Mouse (Mus musculus) layer of hippocampus, adult 11-12 months (tissue): Measurements from ENCODE around the gene Bok.
"Not testable (repeated sequence)": the region's sequence is repeated elsewhere in the genome, so short reads cannot be mapped to it uniquely, and the experiment has no call there.

Experiments used
- DNase-seq: peaks from one replicate; pipeline ENCODE4 v3.0.0; 2022; ENCODE audit warnings: low spot score

Gene Bok

GRCm38 (mm10) chr1:93685401-93686244 lies at the start of gene Bok:
Bok (plus strand) TSS chr1:93685660.
- DNase-seq: peak; percentile 42

DNA sequence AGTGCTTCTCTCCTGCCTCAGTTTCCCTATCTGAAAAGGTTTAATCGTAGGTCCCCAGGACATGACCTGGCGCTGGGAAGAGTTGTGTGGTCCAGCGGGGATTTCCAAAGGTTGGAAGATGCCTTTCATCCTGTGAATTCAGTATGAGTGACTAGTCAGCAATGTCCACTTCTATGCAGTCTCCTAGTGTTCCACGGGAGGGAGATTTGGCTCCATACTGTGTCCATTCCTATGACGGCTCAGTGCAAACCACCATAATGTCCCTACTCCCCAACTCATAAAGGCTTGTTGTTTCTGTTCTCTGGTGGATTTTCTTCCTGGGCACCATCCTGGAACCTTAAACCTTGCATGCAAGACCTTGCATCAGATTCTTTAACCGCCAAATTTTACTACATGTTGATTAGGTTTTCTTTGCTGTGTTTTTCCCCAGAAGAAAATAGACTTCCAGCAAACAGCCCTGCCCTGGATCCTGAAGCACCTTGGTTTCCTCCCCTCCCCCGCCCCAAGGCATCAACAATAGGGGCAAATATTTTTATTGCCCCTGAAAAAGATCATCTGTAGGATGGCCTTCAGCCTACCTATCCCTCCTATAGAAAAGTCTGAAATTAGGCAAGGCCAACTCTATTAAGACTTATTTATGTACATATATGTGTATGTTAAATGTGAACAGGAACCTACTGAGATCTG lies 49.1 kb upstream of the Bok start:
- DNase-seq: no peak

DNA sequence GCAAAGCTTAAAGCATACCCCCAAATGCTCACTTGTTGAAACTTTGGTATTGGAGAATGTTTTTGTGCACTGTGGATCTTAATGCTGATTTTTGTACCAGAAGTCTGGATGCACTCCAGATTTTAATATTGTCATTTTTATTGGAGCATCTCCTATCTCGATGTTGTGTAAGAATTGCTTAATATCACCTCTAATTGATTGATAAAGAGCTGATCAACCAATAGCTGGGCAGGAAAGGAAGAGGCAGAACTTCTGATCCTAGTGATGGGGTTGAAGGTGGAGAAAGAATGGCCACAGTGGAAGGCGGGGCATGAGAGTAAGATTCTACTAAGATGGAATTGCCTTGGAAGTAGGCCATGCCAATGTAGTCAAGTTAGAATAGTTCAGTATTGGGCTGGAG lies 43.5 kb upstream of the Bok start:
- no peak for DNase-seq

DNA sequence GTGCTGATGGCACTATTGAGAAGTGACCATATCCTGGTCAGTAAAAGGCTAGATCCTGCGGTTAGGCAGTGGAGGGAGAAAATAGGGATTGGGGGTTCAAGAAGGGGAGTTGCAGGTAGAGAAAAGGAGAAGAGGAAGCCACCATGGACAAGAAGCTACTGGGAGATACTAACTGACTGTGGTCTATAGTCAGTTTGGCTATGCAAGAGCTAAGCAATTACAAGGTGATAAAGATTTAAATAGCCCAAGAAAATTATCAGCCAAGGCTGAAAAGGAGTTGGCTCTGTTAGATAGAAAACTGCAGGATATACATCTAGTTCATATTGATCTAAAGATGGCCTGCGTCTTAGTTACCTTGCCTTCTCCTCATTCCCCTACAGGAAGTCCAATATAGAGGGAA lies 42.8 kb upstream of the Bok start:
- DNase-seq: no peak

DNA sequence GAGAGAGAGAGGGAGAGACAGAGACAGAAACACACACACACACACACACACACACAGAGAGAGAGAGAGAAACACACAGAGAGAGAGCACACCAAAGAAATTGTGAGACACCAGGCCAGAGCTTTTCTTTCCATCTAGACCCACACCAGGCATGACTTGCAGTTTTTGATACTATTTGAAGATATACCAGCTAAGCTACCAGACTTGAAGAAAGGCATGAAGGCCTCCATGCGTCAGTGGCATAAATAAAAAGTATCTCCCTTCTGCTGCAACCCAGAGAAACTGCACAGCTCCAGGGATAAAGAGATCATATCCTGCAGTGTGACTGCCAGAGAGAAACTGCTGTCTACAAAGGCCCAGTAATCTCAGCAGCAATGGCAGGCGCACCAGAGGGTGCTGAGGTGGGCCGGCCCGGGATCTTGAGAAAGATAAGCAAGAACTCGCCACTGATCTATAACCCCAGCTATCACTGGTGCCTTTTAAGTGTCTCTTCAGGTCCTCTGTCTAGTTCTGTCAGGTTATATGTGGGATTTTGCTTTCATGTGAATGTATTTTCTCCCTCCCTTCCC lies 35.8 kb upstream of the Bok start:
- no peak for DNase-seq

GRCm38 (mm10) chr1:93654275-93654674 lies 31.2 kb upstream of the Bok start:
- DNase-seq: no peak

- DNase-seq: no peak
These were observed 30.7 kb upstream of the Bok start for GRCm38 (mm10) chr1:93654798-93655197.

GRCm38 (mm10) chr1:93656325-93657024 lies 29.0 kb upstream of the Bok start:
- DNase-seq: no peak

- no peak for DNase-seq
These were observed 28.5 kb upstream of the Bok start for GRCm38 (mm10) chr1:93657025-93657360.

DNA sequence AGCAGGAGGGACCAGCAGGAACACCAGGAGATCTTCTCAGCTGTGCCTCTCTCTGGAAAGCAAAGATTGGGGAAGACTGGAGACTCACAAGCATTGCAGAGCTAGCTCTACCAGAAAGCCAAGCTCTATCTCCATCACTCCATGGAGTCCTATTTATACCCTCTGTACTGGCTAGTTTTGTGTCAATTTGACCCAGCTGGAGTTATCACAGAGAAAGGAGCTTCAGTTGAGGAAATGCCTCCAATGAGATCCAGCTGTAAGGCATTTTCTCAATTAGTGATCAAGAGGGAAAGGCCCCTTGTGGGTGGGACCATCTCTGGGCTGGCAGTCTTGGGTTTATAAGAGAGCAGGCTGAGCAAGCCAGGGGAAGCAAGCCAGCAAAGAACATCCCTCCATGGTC lies 26.9 kb upstream of the Bok start, which contains the start of gene Stk25:
Stk25 (minus strand) TSS at position 101 of the 400 bp plus-strand sequence.
- not testable (repeated sequence) for DNase-seq

- no peak for DNase-seq
These were observed 17.6 kb upstream of the Bok start for GRCm38 (mm10) chr1:93667760-93668400.

- peak; percentile 66 for DNase-seq
These were observed 16.5 kb upstream of the Bok start for GRCm38 (mm10) chr1:93668791-93669548.

GRCm38 (mm10) chr1:93669941-93670340 lies 15.5 kb upstream of the Bok start:
- DNase-seq: no peak

- DNase-seq: no peak
These were observed 12.8 kb upstream of the Bok start for GRCm38 (mm10) chr1:93672682-93673081.

GRCm38 (mm10) chr1:93678386-93678785 lies 7.1 kb upstream of the Bok start:
- no peak for DNase-seq

GRCm38 (mm10) chr1:93679889-93680568 lies 5.4 kb upstream of the Bok start:
- no peak for DNase-seq

- peak; percentile 31 for DNase-seq
These were observed 943 bp downstream of the Bok start for GRCm38 (mm10) chr1:93686245-93686960.

DNA sequence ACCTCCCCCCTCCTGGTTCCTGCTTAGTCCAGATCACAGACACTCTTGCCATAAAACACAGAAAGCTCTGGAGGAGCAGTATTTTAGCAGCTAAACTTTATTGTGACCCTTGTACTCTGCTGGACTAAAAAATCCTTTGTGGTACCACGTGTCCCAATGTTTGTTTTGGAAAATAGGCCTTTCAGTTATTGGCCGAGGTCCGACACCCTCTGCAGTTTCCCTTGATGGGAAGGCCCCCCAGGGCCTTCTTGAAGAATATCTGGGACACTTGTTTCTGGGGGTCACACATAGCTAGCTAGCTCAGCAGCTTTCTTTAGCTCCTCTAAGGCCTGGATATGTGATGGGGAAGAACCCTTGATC lies 1.5 kb downstream of the Bok start:
- DNase-seq: no peak

GRCm38 (mm10) chr1:93688154-93688553 lies 2.7 kb downstream of the Bok start:
- DNase-seq: no peak

DNA sequence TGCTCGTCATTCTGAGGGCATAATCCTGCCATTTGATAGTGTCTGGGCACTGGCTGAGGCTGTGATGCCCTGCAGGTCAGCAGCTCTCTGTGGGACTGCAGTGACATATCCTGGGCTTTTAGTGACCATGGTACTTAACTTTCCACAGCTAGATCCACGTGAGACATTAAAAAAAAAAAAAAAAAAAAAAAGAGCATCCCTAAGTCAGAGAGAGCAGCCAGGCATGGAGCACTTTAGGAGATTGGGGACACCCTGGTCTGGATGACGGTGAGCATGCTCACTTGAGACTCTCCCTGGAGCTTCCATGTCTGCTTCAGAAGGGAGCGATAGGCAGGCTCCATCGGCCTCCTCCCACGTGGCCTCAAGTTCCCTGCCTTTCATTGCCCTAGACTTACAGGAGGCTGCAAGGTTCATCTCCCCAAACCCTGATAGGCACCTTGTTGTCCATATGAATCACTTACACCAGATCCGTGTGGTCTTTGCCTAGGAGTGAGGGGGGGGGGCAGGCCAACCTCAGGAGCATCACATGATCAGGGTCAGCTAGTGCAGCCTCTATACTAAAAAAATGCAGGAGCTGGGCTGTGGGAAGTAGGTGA lies 4.5 kb downstream of the Bok start:
- no peak for DNase-seq
